Mouse (Mus musculus): ENCODE results near the gene Sh3bgr. TPM values are rescaled to one million over a fixed set of nuclear protein-coding genes. Genes with fewer than 3 reads are reported as not detected.

The Sh3bgr gene
- total and polyA plus RNA-seq, 2 experiments from 2014 or later, result 2.4 to 6.8 TPM

- WGBS, result 93% methylated on average over 4 of the region's 4 CpGs
- Histone ChIP-seq H3K4me1 (ENCODE audit: insufficient read depth, low read length) (no peaks in the 10 kb centered on the region), H3K9me3 (ENCODE audit: low read length) (no peaks in the 10 kb centered on the region), H3K4me2 (ENCODE audit: low read depth, low read length, poor library complexity, severe bottlenecking) (no peak overlapping the region), H3K27ac (ENCODE audit: low read depth, low read length) (no peak overlapping the region), H3K4me3 (ENCODE audit: low read depth, low read length) (no peak overlapping the region), H3K27me3 (ENCODE audit: insufficient read depth, low read length) (no peaks in the 10 kb centered on the region), H3K36me3 (ENCODE audit: insufficient read depth, low read length) (no peaks in the 10 kb centered on the region), H3K9ac (replicated peaks; ENCODE audit: low read length, poor library complexity, severe bottlenecking) (no peak overlapping the region)
- TF ChIP-seq CTCF (IDR thresholded peaks at IDR 0.05), result no peak
- DNase-seq (ENCODE audit: low spot score), result no peak
- ATAC-seq (ENCODE audit: low FRiP score), result no peak
These were observed 31.4 kb upstream of the Sh3bgr start for GRCm38 (mm10) chr16:96168837-96169236.

GRCm38 (mm10) chr16:96173648-96174047, 26.6 kb upstream of the Sh3bgr start:
- 70% methylated on average over 8 of the region's 8 CpGs for WGBS
- no peaks in the 10 kb centered on the region for H3K4me1 ChIP-seq (ENCODE audit: insufficient read depth, low read length)

GRCm38 (mm10) chr16:96175399-96175798, 24.9 kb upstream of the Sh3bgr start:
- no peak for ATAC-seq (ENCODE audit: low FRiP score)
- H3K4me1 ChIP-seq (ENCODE audit: insufficient read depth, low read length), result no peaks in the 10 kb centered on the region
- H3K27me3 ChIP-seq (ENCODE audit: insufficient read depth, low read length), result no peaks in the 10 kb centered on the region
- 46% methylated on average over 2 of the region's 2 CpGs for WGBS
- DNase-seq (ENCODE audit: low spot score), result no peak
- no peak overlapping the region for H3K27ac ChIP-seq (ENCODE audit: low read depth, low read length)
- H3K36me3 ChIP-seq (ENCODE audit: insufficient read depth, low read length), result no peaks in the 10 kb centered on the region
- no peak overlapping the region for H3K9ac ChIP-seq (replicated peaks; ENCODE audit: low read length, poor library complexity, severe bottlenecking)
- H3K4me3 ChIP-seq (ENCODE audit: low read depth, low read length), result no peak overlapping the region
- TF ChIP-seq CTCF (IDR thresholded peaks at IDR 0.05), result no peak
- no peaks in the 10 kb centered on the region for H3K9me3 ChIP-seq (ENCODE audit: low read length)
- no peak overlapping the region for H3K4me2 ChIP-seq (ENCODE audit: low read depth, low read length, poor library complexity, severe bottlenecking)

More at GRCm38 (mm10) chr16:96173648-96174047, 26.6 kb upstream of the Sh3bgr start:
- no peak for TF ChIP-seq CTCF (IDR thresholded peaks at IDR 0.05)
- ATAC-seq (ENCODE audit: low FRiP score), result no peak
- Histone ChIP-seq H3K4me3 (ENCODE audit: low read depth, low read length) (no peak overlapping the region), H3K9me3 (ENCODE audit: low read length) (no peaks in the 10 kb centered on the region), H3K27me3 (ENCODE audit: insufficient read depth, low read length) (no peaks in the 10 kb centered on the region), H3K9ac (replicated peaks; ENCODE audit: low read length, poor library complexity, severe bottlenecking) (no peak overlapping the region), H3K27ac (ENCODE audit: low read depth, low read length) (no peak overlapping the region), H3K36me3 (ENCODE audit: insufficient read depth, low read length) (no peaks in the 10 kb centered on the region), H3K4me2 (ENCODE audit: low read depth, low read length, poor library complexity, severe bottlenecking) (no peak overlapping the region)
- no peak for DNase-seq (ENCODE audit: low spot score)

- no peak for ATAC-seq (ENCODE audit: low FRiP score)
- no peak for DNase-seq (ENCODE audit: low spot score)
- H3K27ac ChIP-seq (ENCODE audit: low read depth, low read length), result no peak overlapping the region
- no peak overlapping the region for H3K4me2 ChIP-seq (ENCODE audit: low read depth, low read length, poor library complexity, severe bottlenecking)
- H3K9ac ChIP-seq (replicated peaks; ENCODE audit: low read length, poor library complexity, severe bottlenecking), result no peak overlapping the region
- no peaks in the 10 kb centered on the region for H3K36me3 ChIP-seq (ENCODE audit: insufficient read depth, low read length)
- TF ChIP-seq CTCF (IDR thresholded peaks at IDR 0.05), result peak; percentile 21; the same call in 1 of the 2 replicates
- no peaks in the 10 kb centered on the region for H3K27me3 ChIP-seq (ENCODE audit: insufficient read depth, low read length)
- H3K4me1 ChIP-seq (ENCODE audit: insufficient read depth, low read length), result no peaks in the 10 kb centered on the region
- no peaks in the 10 kb centered on the region for H3K9me3 ChIP-seq (ENCODE audit: low read length)
- no peak overlapping the region for H3K4me3 ChIP-seq (ENCODE audit: low read depth, low read length)
These were observed 21.1 kb upstream of the Sh3bgr start for GRCm38 (mm10) chr16:96179156-96179555.

- no peak for DNase-seq (ENCODE audit: low spot score)
- H3K27me3 ChIP-seq (ENCODE audit: insufficient read depth, low read length), result no peaks in the 10 kb centered on the region
- WGBS, result 79% methylated on average over 5 of the region's 5 CpGs
These were observed 12.6 kb upstream of the Sh3bgr start for GRCm38 (mm10) chr16:96187619-96188018.

GRCm38 (mm10) chr16:96191531-96192506, 8.4 kb upstream of the Sh3bgr start, which contains the start of gene Lca5l:
Gene Lca5l, minus strand, starts transcription at chr16:96192271.
- WGBS, result under 1% methylated on average over 76 of the region's 77 CpGs
- Histone ChIP-seq H3K27me3 (ENCODE audit: insufficient read depth, low read length) (no peaks in the 10 kb centered on the region), H3K9me3 (ENCODE audit: low read length) (no peaks in the 10 kb centered on the region), H3K4me2 (ENCODE audit: low read depth, low read length, poor library complexity, severe bottlenecking) (peak within 1 kb of the TSS; percentile 80), H3K4me3 (ENCODE audit: low read depth, low read length) (peak within 1 kb of the TSS; percentile 80), H3K9ac (replicated peaks; ENCODE audit: low read length, poor library complexity, severe bottlenecking) (peak within 1 kb of the TSS; percentile 75), H3K36me3 (ENCODE audit: insufficient read depth, low read length) (no peaks in the 10 kb centered on the region), H3K4me1 (ENCODE audit: insufficient read depth, low read length) (0 out of 2 replicates have a peak, but pooled peaks cover 4% of the 10 kb centered on the region), H3K27ac (ENCODE audit: low read depth, low read length) (peak within 1 kb of the TSS; percentile 86)
- DNase-seq (ENCODE audit: low spot score) (peak; percentile 99), ATAC-seq (ENCODE audit: low FRiP score) (peak; percentile 98)
- no peak for TF ChIP-seq CTCF (IDR thresholded peaks at IDR 0.05)

More at GRCm38 (mm10) chr16:96187619-96188018, 12.6 kb upstream of the Sh3bgr start:
- Histone ChIP-seq H3K36me3 (ENCODE audit: insufficient read depth, low read length) (no peaks in the 10 kb centered on the region), H3K4me2 (ENCODE audit: low read depth, low read length, poor library complexity, severe bottlenecking) (no peak overlapping the region), H3K9me3 (ENCODE audit: low read length) (no peaks in the 10 kb centered on the region), H3K27ac (ENCODE audit: low read depth, low read length) (no peak overlapping the region), H3K4me3 (ENCODE audit: low read depth, low read length) (no peak overlapping the region), H3K4me1 (ENCODE audit: insufficient read depth, low read length) (0 out of 2 replicates have a peak, but pooled peaks cover 4% of the 10 kb centered on the region), H3K9ac (replicated peaks; ENCODE audit: low read length, poor library complexity, severe bottlenecking) (no peak overlapping the region)
- no peak for TF ChIP-seq CTCF (IDR thresholded peaks at IDR 0.05)
- no peak for ATAC-seq (ENCODE audit: low FRiP score)

All from midbrain, postnatal 0 days (tissue).